16 mouse cellular contexts compared by ENCODE assay signal in the genomic region with DNA sequence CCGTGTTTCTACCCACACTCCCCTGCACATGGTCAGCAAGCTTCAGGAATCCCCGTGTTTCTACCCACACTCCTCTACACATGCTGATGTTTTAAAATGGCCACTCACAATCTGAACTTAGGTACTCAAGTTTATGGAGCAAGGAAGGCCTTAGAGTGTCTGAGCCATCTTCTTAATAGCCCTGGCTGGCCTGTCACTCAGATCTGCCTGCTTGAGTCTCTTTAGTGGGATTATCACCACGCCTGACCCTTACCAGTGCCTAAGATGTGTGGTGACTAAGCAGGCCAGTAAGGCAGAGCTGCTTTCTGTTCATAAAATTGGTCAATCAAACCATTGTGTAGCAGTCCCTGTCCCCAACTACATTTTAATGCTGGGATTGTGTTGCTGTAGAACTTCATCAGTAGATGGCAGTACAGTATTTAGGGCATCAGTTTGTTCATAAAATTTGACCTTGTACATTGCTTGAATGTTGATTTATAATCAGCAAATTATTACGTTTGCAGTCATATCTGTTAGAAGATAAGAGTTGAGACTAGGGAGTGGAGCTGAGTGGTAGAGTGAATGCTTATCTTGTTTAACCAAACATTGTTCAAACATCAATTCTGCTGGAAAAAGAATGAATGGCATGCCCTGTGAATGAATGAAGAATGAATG. TPM values are rescaled to one million over a fixed set of nuclear protein-coding genes. Genes with fewer than 3 reads are reported as not detected.
DNase-seq lines count a peak whose midpoint lies in the region; ATAC-seq and TF ChIP-seq lines count a peak whose summit lies in the region.
"Had no signal": no experiment of that assay in that cellular context is flagged by ENCODE, and none has a peak within 500 bp of the region (broad histone marks: within the 10 kb centered on the region; RNA-seq: fewer than 3 reads in every experiment).

No protein-coding gene starts in this region.

- peaks cover 15% of the 10 kb centered on the region; the same call in 1 of the 2 replicates for H3K4me1 ChIP-seq in heart, postnatal 0 days (ENCODE audit: control insufficient read depth, insufficient read depth)
- no peaks in the 10 kb centered on the region for H3K4me1 ChIP-seq in midbrain, postnatal 0 days (ENCODE audit: insufficient read depth, low read length)
- H3K4me1 ChIP-seq in midbrain, embryonic 10.5 days, result no peaks in the 10 kb centered on the region
- H3K4me1 ChIP-seq in intestine, postnatal 0 days (replicated peaks; ENCODE audit: control insufficient read depth, insufficient read depth, low read length), result no peaks in the 10 kb centered on the region
- H3K4me1 ChIP-seq in stomach, postnatal 0 days (replicated peaks; ENCODE audit: control insufficient read depth, insufficient read depth), result no peaks in the 10 kb centered on the region

- DNase-seq in heart, postnatal 0 days (ENCODE audit: low spot score), result no peak
- no peak for DNase-seq in heart, adult 9 months (ENCODE audit: low spot score in 2 of 2)
- no peak for DNase-seq in midbrain, postnatal 0 days (ENCODE audit: low spot score)
- DNase-seq in midbrain, embryonic 10.5 days (ENCODE audit: low spot score), result no peak
- no peak for DNase-seq in stomach, postnatal 0 days (ENCODE audit: low spot score)
- no peak for DNase-seq in retina, postnatal 1 day
- DNase-seq in neural tube, embryonic 10.5 days (ENCODE audit: extremely low spot score, low spot score), result no peak
- DNase-seq: cerebellum, adult 9-10 months; heart, postnatal 36 days; kidney, adult 2 months; right cerebral cortex, postnatal 25 days; thymus, postnatal 25 days had no signal

- no peak overlapping the region for H3K9ac ChIP-seq in heart, postnatal 0 days (replicated peaks; ENCODE audit: low read depth, low read length)
- no peak overlapping the region for H3K9ac ChIP-seq in midbrain, postnatal 0 days (replicated peaks; ENCODE audit: low read length, poor library complexity, severe bottlenecking)
- no peak overlapping the region for H3K9ac ChIP-seq in intestine, postnatal 0 days (ENCODE audit: low read depth, low read length)
- H3K9ac ChIP-seq in stomach, postnatal 0 days (ENCODE audit: low read length), result no peak overlapping the region
- H3K9ac ChIP-seq: neural tube, embryonic 13.5 days had no signal

- no peak overlapping the region for H3K4me3 ChIP-seq in heart, postnatal 0 days (ENCODE audit: low read depth, low read length)
- H3K4me3 ChIP-seq in midbrain, postnatal 0 days (ENCODE audit: low read depth, low read length), result no peak overlapping the region
- no peak overlapping the region for H3K4me3 ChIP-seq in midbrain, embryonic 10.5 days
- no peak overlapping the region for H3K4me3 ChIP-seq in intestine, postnatal 0 days (ENCODE audit: low read depth, low read length)
- no peak overlapping the region for H3K4me3 ChIP-seq in stomach, postnatal 0 days (ENCODE audit: low read depth, low read length)
- H3K4me3 ChIP-seq: neural tube, embryonic 13.5 days had no signal

- H3K27ac ChIP-seq in heart, postnatal 0 days (ENCODE audit: low read depth), result no peak overlapping the region
- no peak overlapping the region for H3K27ac ChIP-seq in midbrain, postnatal 0 days (ENCODE audit: low read depth, low read length)
- no peak overlapping the region for H3K27ac ChIP-seq in midbrain, embryonic 10.5 days (replicated peaks)
- H3K27ac ChIP-seq in intestine, postnatal 0 days (ENCODE audit: low read depth, low read length), result no peak overlapping the region
- no peak overlapping the region for H3K27ac ChIP-seq in stomach, postnatal 0 days (replicated peaks)
- H3K27ac ChIP-seq: macrophage; neural tube, embryonic 13.5 days had no signal

- peaks cover 38% of the 10 kb centered on the region for H3K36me3 ChIP-seq in heart, postnatal 0 days (replicated peaks; ENCODE audit: control insufficient read depth, insufficient read depth, low read length)
- H3K36me3 ChIP-seq in midbrain, postnatal 0 days (ENCODE audit: insufficient read depth, low read length), result no peaks in the 10 kb centered on the region
- peaks cover 69% of the 10 kb centered on the region for H3K36me3 ChIP-seq in midbrain, embryonic 10.5 days
- peaks cover 21% of the 10 kb centered on the region; the same call in 1 of the 2 replicates for H3K36me3 ChIP-seq in intestine, postnatal 0 days (ENCODE audit: control insufficient read depth, insufficient read depth)
- 0 out of 2 replicates have a peak, but pooled peaks cover 2% of the 10 kb centered on the region for H3K36me3 ChIP-seq in stomach, postnatal 0 days (ENCODE audit: control insufficient read depth, insufficient read depth, low read length)

- peak; percentile 42; the same call in 1 of the 2 replicates for TF ChIP-seq CTCF in heart, postnatal 0 days (IDR thresholded peaks at IDR 0.05; ENCODE audit: low read depth)
- TF ChIP-seq CTCF in midbrain, postnatal 0 days (IDR thresholded peaks at IDR 0.05), result peak; percentile 66
- peak; percentile 74 for TF ChIP-seq CTCF in intestine, postnatal 0 days (IDR thresholded peaks at IDR 0.05; ENCODE audit: low read depth)
- peak; percentile 70 for TF ChIP-seq CTCF in stomach, postnatal 0 days (IDR thresholded peaks at IDR 0.05; ENCODE audit: low read depth)

- no peak overlapping the region for H3K4me2 ChIP-seq in heart, postnatal 0 days (ENCODE audit: low read depth, low read length)
- H3K4me2 ChIP-seq in midbrain, postnatal 0 days (ENCODE audit: low read depth, low read length, poor library complexity, severe bottlenecking), result no peak overlapping the region
- no peak overlapping the region for H3K4me2 ChIP-seq in intestine, postnatal 0 days (replicated peaks; ENCODE audit: low read depth)
- no peak overlapping the region for H3K4me2 ChIP-seq in stomach, postnatal 0 days (replicated peaks; ENCODE audit: low read depth)
- H3K4me2 ChIP-seq: neural tube, embryonic 13.5 days had no signal

- no peak for TF ChIP-seq EP300 in heart, postnatal 0 days (IDR thresholded peaks at IDR 0.05; ENCODE audit: low read depth)
- TF ChIP-seq EP300 in stomach, postnatal 0 days (optimal IDR thresholded peaks at IDR 0.05), result no peak

- 58% methylated on average over 4 of the region's 4 CpGs for WGBS in heart, postnatal 0 days
- 79% methylated on average over 4 of the region's 4 CpGs for WGBS in midbrain, postnatal 0 days
- 85% methylated on average over 4 of the region's 4 CpGs for WGBS in midbrain, embryonic 10.5 days
- WGBS in intestine, postnatal 0 days, result 52% methylated on average over 4 of the region's 4 CpGs
- 60% methylated on average over 4 of the region's 4 CpGs for WGBS in stomach, postnatal 0 days

- H3K27me3 ChIP-seq in heart, postnatal 0 days (ENCODE audit: control insufficient read depth, insufficient read depth, low read length), result no peaks in the 10 kb centered on the region
- H3K27me3 ChIP-seq in midbrain, postnatal 0 days (ENCODE audit: insufficient read depth, low read length), result no peaks in the 10 kb centered on the region
- no peaks in the 10 kb centered on the region for H3K27me3 ChIP-seq in midbrain, embryonic 10.5 days (ENCODE audit: low read depth, poor library complexity, severe bottlenecking)
- no peaks in the 10 kb centered on the region for H3K27me3 ChIP-seq in intestine, postnatal 0 days (replicated peaks; ENCODE audit: control insufficient read depth, insufficient read depth, low read length)
- no peaks in the 10 kb centered on the region for H3K27me3 ChIP-seq in stomach, postnatal 0 days (ENCODE audit: control insufficient read depth, insufficient read depth, low read length)
- H3K27me3 ChIP-seq: neural tube, embryonic 13.5 days had no signal

- ATAC-seq in heart, postnatal 0 days (ENCODE audit: insufficient read depth, low read depth), result no peak
- ATAC-seq in midbrain, postnatal 0 days (ENCODE audit: low FRiP score), result no peak
- ATAC-seq in intestine, postnatal 0 days, result peak; percentile 37
- peak; percentile 54; the same call in 1 of the 2 replicates for ATAC-seq in stomach, postnatal 0 days (ENCODE audit: low FRiP score, low TSS enrichment)
- ATAC-seq: midbrain, embryonic 16.5 days had no signal

- H3K9me3 ChIP-seq in heart, postnatal 0 days (replicated peaks; ENCODE audit: control insufficient read depth, low read length), result no peaks in the 10 kb centered on the region
- H3K9me3 ChIP-seq in midbrain, postnatal 0 days (ENCODE audit: low read length), result no peaks in the 10 kb centered on the region
- H3K9me3 ChIP-seq in midbrain, embryonic 10.5 days (replicated peaks), result no peaks in the 10 kb centered on the region
- H3K9me3 ChIP-seq in intestine, postnatal 0 days (ENCODE audit: control insufficient read depth), result no peaks in the 10 kb centered on the region
- no peaks in the 10 kb centered on the region for H3K9me3 ChIP-seq in stomach, postnatal 0 days (ENCODE audit: control insufficient read depth, low read length)
- H3K9me3 ChIP-seq: neural tube, embryonic 13.5 days had no signal

RNA-seq across cellular contexts. Expression of a gene that starts 8.8 kb away (rescaled TPM):
- total RNA-seq in heart, postnatal 0 days (2014; rRNA removed; ENCODE audit: low replicate concordance), result 32.1 and 48.4 TPM in 2 replicates
- polyA plus RNA-seq in heart, postnatal 0 days (2015; fragmentation: Nextera tagmentation; extraction: Ambion mirVana), result 58.2 and 63.7 TPM in 2 replicates
- 29.5 and 38.7 TPM in 2 replicates for total RNA-seq in midbrain, postnatal 0 days (2014; rRNA removed)
- polyA plus RNA-seq in midbrain, postnatal 0 days (2015; fragmentation: Nextera tagmentation; extraction: Ambion mirVana), result 45.6 and 51.2 TPM in 2 replicates
- polyA plus RNA-seq in midbrain, embryonic 10.5 days (2016; fragmentation: Nextera tagmentation; extraction: Ambion mirVana), result 86.7 and 87.0 TPM in 2 replicates
- polyA plus RNA-seq in intestine, postnatal 0 days (2015; fragmentation: Nextera tagmentation; extraction: Ambion mirVana), result 73.6 and 79.4 TPM in 2 replicates
- 52.8 and 54.5 TPM in 2 replicates for polyA plus RNA-seq in stomach, postnatal 0 days (2015; fragmentation: Nextera tagmentation; extraction: Ambion mirVana)

Comparison
In these comparisons a context has a peak if more than half of its experiments do, and no peak if none do; other contexts are left out.
1. ATAC-seq: peak in intestine, postnatal 0 days (single experiment) and stomach, postnatal 0 days (single experiment); none in heart, postnatal 0 days (single experiment) and midbrain, postnatal 0 days (single experiment).
2. Peak in every context shown above with its lines, with median percentiles within 50 percentile points of each other: CTCF ChIP-seq.